Mouse (Mus musculus) liver, embryonic 14.5 days (tissue): ENCODE results near the gene Uhmk1. TPM values are rescaled to one million over a fixed set of nuclear protein-coding genes. Genes with fewer than 3 reads are reported as not detected.

Experiments used
- ATAC-seq: fragments of 200-750 bp; cut with Nextera tagmentation; 2 replicates; pipeline ENCODE4 v1.8.0; 2017; ENCODE audit warnings: moderate number of reproducible peaks, mild to moderate bottlenecking, moderate library complexity; ENCODE audit not compliant: insufficient read depth
- DNase-seq, 3 experiments: peaks; one replicate each; pipeline ENCODE4 v3.0.0-alpha.2; 2012 to 2013; ENCODE audit warnings: low read depth in 3 of 3, low spot score in 3 of 3
- H3K27ac ChIP-seq: fragments of 300-500 bp; sonication (generic); 2 replicates; pipeline ENCODE4 v1.5.1; 2014; ENCODE audit warnings: moderate library complexity, mild to moderate bottlenecking, control low read depth, inconsistent platforms
- H3K27me3 ChIP-seq: fragments of 300-500 bp; sonication (generic); 2 replicates; pipeline ENCODE4 v1.6.1; 2014; ENCODE audit warnings: mild to moderate bottlenecking, low read length, moderate library complexity; ENCODE audit not compliant: control insufficient read depth, insufficient read depth
- H3K36me3 ChIP-seq: fragments of 300-500 bp; sonication (generic); replicated peaks from 2 replicates; pipeline ENCODE4 v1.6.1; 2014; ENCODE audit warnings: low read depth; ENCODE audit not compliant: control insufficient read depth, insufficient read depth
- H3K4me1 ChIP-seq, 2 experiments: fragments of 200-500 bp in 1 of 2; fragments of 300-500 bp in 1 of 2; sonication (generic) in 1 of 2; replicated peaks; 2 replicates each; pipeline ENCODE4 v1.6.1; 2012 to 2014; ENCODE audit warnings: antibody characterized with exemption in 1 of 2, inconsistent platforms in 1 of 2, low read length in 1 of 2; ENCODE audit not compliant: control insufficient read depth in 2 of 2, insufficient read depth in 2 of 2
- H3K4me2 ChIP-seq: fragments of 300-500 bp; sonication (generic); 2 replicates; pipeline ENCODE4 v1.6.1; 2014; ENCODE audit warnings: low read depth, mild to moderate bottlenecking, control low read depth, moderate library complexity
- H3K4me3 ChIP-seq, 2 experiments: fragments of 200-500 bp in 1 of 2; fragments of 300-500 bp in 1 of 2; sonication (generic) in 1 of 2; 2 replicates each; pipeline ENCODE4 v1.5.1; 2012 to 2014; ENCODE audit warnings: low read depth in 2 of 2, low read length in 2 of 2, mild to moderate bottlenecking in 2 of 2, control low read depth in 1 of 2, inconsistent platforms in 1 of 2, moderate library complexity in 1 of 2; ENCODE audit not compliant: insufficient read depth in 1 of 2
- H3K9ac ChIP-seq: fragments of 300-500 bp; sonication (generic); replicated peaks from 2 replicates; pipeline ENCODE4 v1.6.1; 2014; ENCODE audit warnings: mild to moderate bottlenecking, control low read depth, moderate library complexity
- H3K9me3 ChIP-seq: fragments of 300-500 bp; sonication (generic); 2 replicates; pipeline ENCODE4 v1.6.1; 2016; ENCODE audit warnings: low read length, mixed read lengths; ENCODE audit not compliant: control insufficient read depth
- CTCF ChIP-seq: IDR thresholded peaks from 2 replicates; pipeline ENCODE4 v1.5.1; 2016; ENCODE audit warnings: antibody characterized with exemption, low read depth, control low read depth
- EP300 ChIP-seq: IDR thresholded peaks from 2 replicates; pipeline ENCODE4 v1.6.1; 2016; ENCODE audit warnings: antibody characterized with exemption, low read depth
- WGBS: fragments of 180-500 bp; shearing (Covaris S2); extraction: QIAGEN DNeasy Blood & Tissue Kit; methylation state at CpG from one replicate; pipeline ENCODE4 v1.1.7; 2014; ENCODE audit not compliant: insufficient replicate concordance; 5-methylcytosine and 5-hydroxymethylcytosine counted together
- polyA plus RNA-seq, 2 experiments: library from polyadenylated mRNA; depleted of rRNA in 1 of 2; stranded (reverse) in 1 of 2; unstranded in 1 of 2; fragments of >200 nt; fragmentation: Nextera tagmentation in 1 of 2; extraction: Ambion mirVana in 1 of 2; gene quantifications; 2 replicates each; pipeline versions ENCODE4 v1.2.1 to v1.2.3; 2012 to 2014

Gene Uhmk1
- polyA plus RNA-seq, 2 experiments, result 8.4 to 9.3 TPM

- Histone ChIP-seq H3K27me3 (no peaks in the 10 kb centered on the region), H3K27ac (no peak overlapping the region), H3K4me2 (no peak overlapping the region), H3K36me3 (peaks cover 4% of the 10 kb centered on the region), H3K4me3 (no peak overlapping the region), H3K4me1 (peaks cover 0 to 5% of the 10 kb centered on the region in 2 experiments; a peak in 2 of 4 replicates), H3K9ac (no peak overlapping the region), H3K9me3 (no peaks in the 10 kb centered on the region)
- TF ChIP-seq EP300, result no peak
- TF ChIP-seq CTCF, result no peak
- DNase-seq, result no peak
- WGBS, result 48% methylated on average over 6 of the region's 6 CpGs
- 0 out of 2 replicates have a peak, but pooled peaks have one; percentile 24 for ATAC-seq
Measured at GRCm38 (mm10) chr1:170167781-170168180, 47.4 kb downstream of the Uhmk1 start.

- DNase-seq (no peak), ATAC-seq (no peak)
- TF ChIP-seq CTCF (no peak), EP300 (no peak)
- WGBS, result 72% methylated on average over 3 of the region's 3 CpGs
- no peak overlapping the region for H3K27ac ChIP-seq
- no peak overlapping the region for H3K4me2 ChIP-seq
- H3K36me3 ChIP-seq, result peaks cover 9% of the 10 kb centered on the region
- no peaks in the 10 kb centered on the region for H3K9me3 ChIP-seq
- H3K27me3 ChIP-seq, result no peaks in the 10 kb centered on the region
- H3K9ac ChIP-seq, result no peak overlapping the region
- H3K4me1 ChIP-seq, result peaks cover 0 to 5% of the 10 kb centered on the region in 2 experiments; a peak in 2 of 4 replicates
- H3K4me3 ChIP-seq, result no peak overlapping the region
Measured at GRCm38 (mm10) chr1:170164913-170165312, 50.3 kb downstream of the Uhmk1 start.

- WGBS, result 68% methylated on average over 2 of the region's 2 CpGs
- no peak overlapping the region for H3K4me3 ChIP-seq
- ATAC-seq (no peak), DNase-seq (no peak)
- H3K4me1 ChIP-seq, result peaks cover 0 to 5% of the 10 kb centered on the region in 2 experiments; a peak in 2 of 4 replicates
- no peaks in the 10 kb centered on the region for H3K27me3 ChIP-seq
- H3K9ac ChIP-seq, result no peak overlapping the region
- H3K36me3 ChIP-seq, result peaks cover 9% of the 10 kb centered on the region
- no peak overlapping the region for H3K27ac ChIP-seq
- no peak for TF ChIP-seq EP300
- TF ChIP-seq CTCF, result no peak
- no peaks in the 10 kb centered on the region for H3K9me3 ChIP-seq
- H3K4me2 ChIP-seq, result no peak overlapping the region
Measured at GRCm38 (mm10) chr1:170164053-170164614, 51.1 kb downstream of the Uhmk1 start.

- H3K9ac ChIP-seq, result no peak overlapping the region
- no peak overlapping the region for H3K27ac ChIP-seq
- ATAC-seq (no peak), DNase-seq (no peak)
- peaks cover 0 to 5% of the 10 kb centered on the region in 2 experiments; a peak in 2 of 4 replicates for H3K4me1 ChIP-seq
- H3K9me3 ChIP-seq, result no peaks in the 10 kb centered on the region
- peaks cover 14% of the 10 kb centered on the region for H3K36me3 ChIP-seq
- TF ChIP-seq CTCF (no peak), EP300 (no peak)
- WGBS, result 38% methylated on average over 3 of the region's 3 CpGs
- no peak overlapping the region for H3K4me2 ChIP-seq
- no peaks in the 10 kb centered on the region for H3K27me3 ChIP-seq
- no peak overlapping the region for H3K4me3 ChIP-seq
Measured at GRCm38 (mm10) chr1:170163398-170163943, 51.7 kb downstream of the Uhmk1 start.

GRCm38 (mm10) chr1:170161852-170162251 is 53.3 kb downstream of the Uhmk1 start:
- Histone ChIP-seq H3K36me3 (peaks cover 21% of the 10 kb centered on the region), H3K4me3 (no peak overlapping the region), H3K4me1 (no peaks in the 10 kb centered on the region), H3K9me3 (no peaks in the 10 kb centered on the region), H3K27me3 (no peaks in the 10 kb centered on the region), H3K27ac (no peak overlapping the region), H3K9ac (no peak overlapping the region), H3K4me2 (no peak overlapping the region)
- ATAC-seq (no peak), DNase-seq (no peak)
- TF ChIP-seq CTCF, result no peak
- TF ChIP-seq EP300, result no peak
- 64% methylated on average over 6 of the region's 6 CpGs for WGBS
